Mouse (Mus musculus): ENCODE measurements at regions not wholly inside any gene's neighbourhood (a gene's known extent, or its start where the extent isn't known, plus 50 kb on each side); places are given as distances from the start of the nearest gene placed in this dataset.

DNA sequence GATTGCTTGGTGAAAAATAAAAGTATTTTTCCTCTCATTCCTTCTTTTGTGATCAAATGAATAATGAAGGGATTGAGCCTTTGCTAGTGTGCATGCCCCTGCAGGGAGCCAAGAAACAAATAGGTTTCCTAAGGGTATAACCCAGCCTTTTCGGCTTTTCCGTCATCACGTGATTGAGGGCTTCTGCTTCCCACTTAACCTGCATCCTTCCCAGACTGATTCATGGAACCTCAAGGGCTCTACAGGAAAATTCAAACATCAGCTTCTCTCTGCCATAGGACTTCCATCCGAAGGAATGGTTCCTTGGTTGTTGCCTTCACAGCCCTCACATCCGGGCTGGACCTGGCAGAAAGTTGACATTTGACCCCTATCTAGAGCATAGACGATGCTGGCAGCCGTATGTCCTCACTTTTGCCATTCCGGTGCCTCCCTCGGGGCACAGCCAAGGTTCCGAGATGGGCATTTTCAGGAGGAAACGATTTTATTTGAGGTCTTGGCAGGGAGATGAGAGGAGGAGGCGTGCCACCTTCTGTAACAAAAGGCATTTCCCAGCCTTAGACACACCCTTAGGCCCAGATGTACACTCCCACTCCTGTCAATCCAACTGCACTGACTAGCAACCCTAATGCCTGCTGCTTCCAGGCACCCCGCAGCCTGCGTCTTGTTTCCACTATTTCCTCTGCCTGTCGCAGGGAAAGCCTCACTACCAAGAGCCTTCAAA lies 112.2 kb upstream of the Adgrf1 start:
- TF ChIP-seq POU5F1 (IDR thresholded peaks at IDR 0.05; ENCODE audit: borderline replicate concordance, low read length) (no peak), CTCF (conservative IDR thresholded peaks at IDR 0.05; ENCODE audit: low read length) (no peak)

Measured in E14TG2a.4 (cell line).